Mouse (Mus musculus): ENCODE measurements around the gene Klhl5.
A peak's percentile ranks its signal among the peaks of the same experiment; 100 is the strongest.

The Klhl5 gene

DNA sequence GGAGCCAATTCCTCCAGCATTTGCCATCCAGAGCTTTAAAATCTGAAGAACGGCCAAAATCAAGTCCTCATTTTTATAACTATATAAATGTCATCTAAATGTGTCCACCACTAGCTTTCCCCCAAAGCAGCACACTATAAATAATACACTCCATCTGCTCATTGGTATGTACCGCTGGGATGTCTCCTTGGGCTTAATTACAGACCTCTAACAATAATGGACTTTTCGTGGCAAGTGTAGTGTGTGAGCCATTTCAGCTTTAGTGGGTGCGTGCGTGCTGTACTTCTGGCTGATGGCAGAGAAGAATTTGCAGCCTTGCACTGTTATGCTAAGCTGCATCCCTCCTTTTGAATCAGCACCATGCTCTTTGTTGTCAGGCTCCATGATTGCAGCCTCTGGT lies 84.3 kb downstream of the Klhl5 start:
- DNase-seq (ENCODE audit: low read depth, low spot score) = no peak

DNA sequence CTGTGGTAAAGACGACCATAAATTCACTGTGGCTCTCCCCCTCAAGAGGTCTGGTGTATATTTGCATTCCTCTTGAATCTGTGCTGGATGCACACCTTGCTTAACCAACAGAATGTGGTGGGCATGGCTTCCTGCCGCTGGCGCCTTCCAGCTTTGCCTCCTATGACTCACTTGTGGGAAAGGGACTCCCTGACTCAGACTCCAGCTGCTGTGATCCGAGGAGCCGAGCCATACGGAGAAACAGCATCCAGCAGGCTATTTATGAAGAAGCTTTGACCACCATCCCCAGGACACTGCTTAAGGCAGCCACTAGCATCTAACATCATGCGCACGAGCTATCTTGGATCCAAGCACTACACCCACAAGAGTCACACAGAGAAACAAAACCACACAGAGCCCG lies 87.1 kb downstream of the Klhl5 start:
- DNase-seq (ENCODE audit: low read depth, low spot score) = no peak

DNA sequence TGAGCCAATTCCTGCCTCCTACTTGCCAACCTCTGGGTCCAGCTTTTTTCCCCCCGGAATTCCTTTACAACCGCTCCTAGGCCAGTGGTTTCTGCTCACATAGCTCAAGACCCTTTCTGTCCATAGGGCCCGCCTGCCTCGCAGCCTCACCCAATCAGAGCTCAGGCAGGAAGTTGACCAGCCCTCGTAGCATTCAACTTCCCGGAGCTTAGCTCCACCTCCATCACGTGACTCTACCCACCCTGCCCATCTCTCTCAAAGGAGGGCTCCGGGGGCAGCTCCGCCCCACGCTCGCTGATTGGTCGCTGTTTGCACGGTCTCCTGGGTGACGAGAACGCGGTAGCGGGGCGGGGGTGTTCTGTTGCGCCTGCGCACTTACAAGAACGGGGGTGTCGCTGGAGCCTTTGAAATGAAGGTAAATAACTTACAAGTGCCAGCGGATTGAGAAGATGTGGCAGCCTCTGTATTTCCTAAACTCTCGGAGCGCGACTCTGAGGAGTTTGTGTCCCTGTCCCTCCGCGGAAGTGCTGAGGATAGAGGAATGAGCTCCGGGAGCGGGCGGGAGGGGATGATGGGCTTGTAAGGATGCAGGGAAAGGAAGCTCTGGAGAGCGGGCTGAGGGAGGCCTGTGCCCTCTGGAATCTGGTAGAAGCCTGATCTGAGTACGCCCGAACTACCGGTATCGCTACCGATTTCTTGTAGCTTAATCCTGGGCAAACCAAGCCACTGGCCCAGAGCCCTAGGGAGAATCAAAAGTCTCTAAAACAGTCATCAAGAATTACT lies 92.2 kb downstream of the Klhl5 start, which contains the start of gene Wdr19:
TSS of gene Wdr19 (plus strand) at position 351 of the 783 bp plus-strand sequence.
- DNase-seq (ENCODE audit: low read depth, low spot score) = peak; percentile 99

DNA sequence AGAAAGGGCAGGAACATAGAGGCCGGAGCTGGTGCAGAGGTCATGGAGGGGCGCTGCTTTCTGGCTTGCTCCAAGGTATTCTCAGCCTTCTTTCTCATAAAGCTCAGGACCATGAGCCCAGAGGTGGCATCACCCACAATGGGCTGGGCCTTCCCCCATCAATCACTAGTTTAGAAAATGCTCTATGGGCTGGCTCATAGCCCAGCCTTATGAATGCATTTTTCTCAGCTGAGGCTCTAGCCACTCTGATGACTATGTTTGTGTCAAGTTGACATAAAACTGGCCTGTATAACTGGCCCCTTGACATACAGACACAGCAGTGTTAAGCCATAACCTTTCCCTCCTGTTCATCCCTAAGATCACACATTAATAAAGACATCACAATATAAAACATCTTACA lies 97.4 kb downstream of the Klhl5 start:
- DNase-seq (ENCODE audit: low read depth, low spot score) = no peak

DNA sequence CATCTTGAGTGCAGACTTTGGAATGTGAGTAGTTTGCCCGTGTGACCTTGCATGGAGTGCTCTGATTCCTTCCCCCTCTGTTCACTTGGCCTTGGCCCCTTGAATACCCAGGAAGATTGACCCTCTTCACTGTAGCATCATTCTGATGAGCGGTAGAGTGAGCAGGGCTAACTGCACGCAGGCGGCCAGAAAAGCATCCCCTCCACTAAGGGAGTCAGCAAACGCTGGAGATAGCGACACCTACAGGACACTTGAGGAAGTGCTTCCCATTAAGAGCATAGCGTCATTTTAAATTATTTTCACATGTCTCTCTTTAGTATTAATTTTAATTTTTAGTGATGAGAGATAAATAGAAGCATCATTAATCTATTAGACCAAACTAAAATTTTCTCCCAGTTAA lies 106.0 kb downstream of the Klhl5 start:
- peak; percentile 72 for DNase-seq (ENCODE audit: low read depth, low spot score)
